Mouse (Mus musculus) right cerebral cortex, postnatal 14 days (tissue): ENCODE data around the gene Lpp.

Experiments used
- DNase-seq: peaks from one replicate; pipeline ENCODE4 v3.0.0; 2022

The Lpp gene

DNA sequence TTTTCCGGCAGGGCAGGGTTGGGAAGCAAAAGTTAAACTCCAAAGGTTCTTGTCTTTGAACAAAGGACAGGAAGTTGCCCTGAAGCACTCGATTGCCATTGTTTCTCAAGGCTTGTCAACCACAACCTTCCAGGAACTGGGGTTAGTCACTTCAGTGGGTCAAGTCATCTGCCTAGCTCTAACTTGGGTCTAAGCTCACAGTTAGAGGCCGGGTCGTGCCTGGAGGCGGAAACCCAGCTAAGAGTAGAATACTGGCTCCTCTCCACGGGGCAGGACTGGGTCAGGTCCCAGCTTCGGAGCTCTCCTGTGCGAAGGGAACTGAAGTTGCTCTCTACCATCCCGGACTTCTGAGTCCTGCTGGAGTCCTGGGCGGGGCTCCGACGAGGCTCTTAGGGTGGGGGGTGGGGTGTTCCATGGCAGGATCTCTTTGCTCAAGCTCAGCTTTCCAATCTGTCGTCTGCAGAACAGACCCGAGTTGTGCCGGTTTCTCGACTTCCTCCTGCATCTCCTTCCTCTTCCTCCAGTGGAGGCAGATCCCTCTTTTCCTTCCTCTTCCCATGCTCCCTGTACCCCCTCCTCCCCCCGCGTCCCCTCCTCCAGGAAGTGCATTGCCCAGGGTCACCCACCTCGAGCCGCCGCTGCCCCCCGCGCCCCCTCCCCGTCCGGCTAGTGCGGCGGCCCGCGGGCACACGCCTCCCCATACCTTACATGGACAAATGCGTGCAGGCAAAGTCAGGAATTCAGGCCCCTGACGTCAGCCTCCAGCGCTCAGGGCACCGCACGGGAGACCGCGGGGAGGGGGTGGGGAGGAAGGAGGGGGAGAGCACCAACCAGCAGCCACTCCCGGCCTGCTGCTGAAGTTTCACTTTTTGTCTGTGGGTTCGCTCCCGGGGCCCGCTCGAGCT lies at the start of gene Lpp:
Lpp (plus strand) TSS at position 857 of the 905 bp plus-strand sequence.
- DNase-seq, result peak; percentile 32

DNA sequence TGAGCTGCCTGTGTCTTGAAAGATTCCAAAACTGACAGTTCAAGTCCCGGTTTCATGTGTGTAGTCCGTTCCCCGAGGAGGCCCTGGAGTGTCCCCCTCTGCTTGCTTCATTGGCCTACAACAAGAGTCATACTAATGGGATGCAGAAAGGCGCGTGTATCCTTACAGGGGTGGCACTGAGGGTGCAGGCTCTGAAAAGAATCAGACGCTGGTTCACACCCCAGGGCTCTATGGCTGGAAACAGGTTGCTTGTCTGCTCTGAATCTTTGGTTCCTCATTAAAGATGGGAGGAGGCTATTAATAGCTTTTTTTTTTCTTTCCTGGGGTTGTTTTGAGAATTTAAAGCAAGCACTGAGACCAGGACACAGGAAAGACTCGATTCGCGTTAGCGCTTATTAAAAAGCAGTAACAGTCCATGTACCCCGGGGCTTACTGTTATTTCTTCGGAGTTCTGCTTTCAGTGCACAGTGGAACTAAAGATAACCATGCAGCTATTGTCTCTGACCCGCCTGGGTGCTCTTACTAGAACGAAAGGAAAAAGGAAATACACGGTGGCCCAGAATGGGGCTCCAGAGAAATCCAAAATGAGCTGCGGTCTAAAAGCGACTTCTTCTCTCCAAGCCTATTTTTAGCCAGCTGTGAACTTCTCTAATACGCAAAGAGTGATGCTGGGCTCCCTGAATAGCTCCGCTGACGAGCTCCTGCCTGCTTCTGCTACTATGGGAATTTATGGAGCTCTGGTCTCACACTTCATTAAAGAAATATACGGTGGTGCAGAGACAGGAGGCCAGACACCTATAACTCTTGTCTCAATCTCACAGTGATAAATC lies 45.5 kb upstream of the Lpp start:
- peak; percentile 8 for DNase-seq

DNA sequence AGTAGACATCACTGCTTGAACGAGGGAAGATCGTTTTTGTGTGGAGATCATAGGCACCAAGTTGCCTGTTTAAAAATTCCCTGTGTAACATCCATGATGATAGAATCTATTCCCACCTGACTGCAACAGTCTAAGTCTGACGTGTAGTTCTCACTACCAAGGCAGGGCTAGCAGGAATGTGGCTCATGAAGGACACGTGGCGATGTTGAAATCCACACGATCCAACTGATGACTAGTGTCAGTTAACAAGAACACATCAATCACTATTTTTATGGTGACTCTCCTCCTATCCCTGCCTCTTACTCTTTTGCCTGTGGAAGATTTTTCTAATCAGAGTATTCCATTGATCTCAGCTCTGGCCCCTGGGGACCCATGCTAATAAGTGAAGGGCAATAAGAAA lies 43.0 kb upstream of the Lpp start:
- no peak for DNase-seq

DNA sequence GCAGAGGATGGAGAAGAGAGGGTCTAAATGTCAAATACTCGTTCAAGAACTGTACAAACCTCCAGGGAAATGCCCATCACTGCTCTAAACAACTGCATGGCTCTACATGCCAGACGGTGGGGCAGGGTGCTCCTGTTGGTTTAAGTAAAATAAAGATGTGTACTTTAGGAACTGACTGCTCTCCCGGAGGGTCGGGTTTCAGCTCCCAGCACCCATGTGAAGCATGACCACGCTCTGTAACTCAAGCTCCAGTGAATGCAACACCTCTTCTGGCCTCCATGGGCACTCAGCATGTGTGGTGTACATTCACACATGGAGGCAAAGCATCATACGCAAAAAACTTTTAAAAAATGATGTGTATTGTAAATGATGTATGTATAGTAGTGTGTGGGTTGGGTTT lies 42.6 kb upstream of the Lpp start:
- no peak for DNase-seq

DNA sequence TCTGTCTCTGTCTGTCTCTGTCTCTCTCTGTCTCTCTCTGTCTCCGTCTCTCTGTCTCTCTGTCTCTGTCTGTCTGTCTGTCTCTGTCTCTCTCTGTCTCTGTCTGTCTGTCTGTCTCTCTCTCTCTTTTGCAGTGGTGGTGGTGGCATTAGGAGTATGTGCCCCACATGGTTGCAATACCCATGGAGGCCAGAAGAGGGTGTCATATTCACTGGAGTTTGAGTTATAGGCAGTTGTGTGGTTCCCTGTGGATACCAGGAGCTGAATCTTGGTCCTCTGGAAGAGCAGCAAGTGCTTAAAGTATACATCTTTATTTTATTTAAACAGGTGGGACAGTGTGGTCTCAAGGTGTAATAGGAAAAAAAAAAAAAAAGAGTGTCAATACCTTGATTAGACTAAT lies 41.5 kb upstream of the Lpp start:
- DNase-seq, result no peak

DNA sequence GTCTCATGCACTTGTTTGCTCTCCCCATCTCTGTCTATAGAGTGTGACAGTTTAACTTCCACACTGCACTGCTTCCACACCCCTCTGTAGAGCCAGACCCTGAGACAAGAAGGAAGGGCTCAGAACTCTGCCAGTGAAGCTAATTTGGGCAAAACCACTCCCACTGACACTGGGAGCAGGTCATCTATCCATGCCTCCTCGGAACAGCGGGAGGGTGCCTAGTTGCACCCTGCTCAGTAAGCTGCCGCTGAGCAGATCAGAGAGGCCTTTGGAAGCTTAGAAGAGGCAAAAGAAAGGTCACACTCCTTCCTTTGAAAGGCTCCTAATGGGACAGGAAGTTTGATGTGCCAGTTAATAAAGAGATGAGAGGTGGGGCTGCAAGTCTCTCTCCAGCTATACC lies 39.5 kb upstream of the Lpp start:
- no peak for DNase-seq

DNA sequence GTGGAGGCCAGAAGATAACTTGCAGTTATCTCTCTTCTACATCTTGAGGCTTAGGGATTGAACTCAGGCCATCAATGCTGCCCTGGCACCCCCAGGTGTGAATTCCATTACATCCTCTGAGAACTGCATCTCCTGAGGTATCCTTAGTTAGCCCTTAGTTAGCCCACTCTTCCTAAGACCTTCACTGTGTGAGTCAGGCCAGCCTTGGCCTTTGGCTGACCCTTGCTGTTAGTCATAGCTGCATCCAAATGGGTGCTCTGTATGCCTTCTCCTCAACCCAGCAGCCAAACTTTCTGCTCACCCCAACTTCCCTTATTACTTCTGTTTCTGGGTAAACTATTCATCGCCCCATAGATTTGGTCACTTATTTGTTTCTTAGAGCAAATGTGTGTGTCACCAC lies 31.6 kb upstream of the Lpp start:
- no peak for DNase-seq

DNA sequence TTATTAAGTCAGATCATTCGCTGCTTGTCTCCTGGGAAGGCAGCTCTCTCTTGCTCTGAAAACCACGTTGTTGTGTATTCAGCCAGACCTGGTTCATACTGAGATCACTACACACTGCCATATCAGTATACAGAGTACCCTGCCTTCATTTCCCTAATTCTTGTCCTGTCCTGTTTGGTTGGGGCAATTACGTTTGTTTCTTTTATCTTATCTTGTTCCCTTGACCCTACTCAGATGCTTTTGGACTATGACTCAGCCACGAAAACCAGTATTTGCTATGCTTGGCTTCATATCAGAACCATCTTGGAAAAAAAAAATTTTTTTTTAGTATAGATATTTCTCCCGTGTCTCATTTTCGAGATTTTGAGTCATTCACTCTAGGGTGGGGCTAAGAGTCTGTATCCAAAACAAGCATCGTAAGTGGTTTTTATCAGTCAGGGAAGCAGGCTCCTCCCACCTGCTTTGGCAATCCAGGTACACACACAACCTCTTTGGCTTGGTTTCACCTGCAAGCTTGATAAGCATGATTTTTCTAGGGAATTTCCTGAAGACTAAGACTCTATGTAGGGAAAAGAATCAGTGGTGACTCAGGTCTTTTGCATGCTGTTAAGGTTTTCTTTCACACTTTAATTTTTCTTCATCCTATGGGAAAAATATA lies 29.1 kb upstream of the Lpp start:
- no peak for DNase-seq

DNA sequence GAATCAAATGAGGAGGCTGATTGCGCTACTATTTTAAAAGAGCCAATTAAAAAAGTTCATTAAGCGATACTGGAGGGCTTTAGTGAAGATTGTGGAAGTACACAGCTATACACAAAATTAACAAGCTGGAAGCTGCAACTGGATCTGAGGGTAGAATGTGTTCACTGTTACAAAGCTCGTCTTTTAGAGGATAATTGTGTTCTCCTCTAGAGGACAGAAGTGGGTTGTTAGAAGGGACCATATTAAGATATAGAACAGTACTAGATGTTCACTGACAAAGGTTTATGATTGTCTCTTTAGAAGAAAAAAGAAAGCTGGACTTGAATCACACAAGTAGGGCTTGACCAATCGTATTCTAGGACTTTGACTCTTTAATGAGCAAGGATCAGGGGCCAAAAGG lies 27.4 kb upstream of the Lpp start:
- DNase-seq, result no peak

DNA sequence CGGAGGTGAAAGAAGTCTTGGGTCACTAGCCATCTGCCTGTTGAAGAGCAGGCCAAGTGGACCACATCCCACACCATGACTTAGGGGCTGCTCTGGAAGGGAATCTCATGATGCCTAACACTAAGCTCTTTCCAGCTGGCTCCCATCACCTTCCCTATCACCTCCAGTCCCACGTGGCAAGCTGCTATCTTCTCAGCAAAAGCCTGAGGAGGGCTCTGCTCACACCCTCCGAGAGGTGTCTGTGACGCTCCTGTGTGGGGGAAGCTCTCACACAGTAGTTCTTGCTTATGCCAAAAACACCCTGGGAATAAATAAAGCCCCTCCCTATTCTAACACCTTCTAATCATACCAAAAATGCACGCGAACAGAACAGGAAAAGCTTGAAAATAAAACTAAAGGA lies 26.2 kb upstream of the Lpp start:
- DNase-seq, result no peak

DNA sequence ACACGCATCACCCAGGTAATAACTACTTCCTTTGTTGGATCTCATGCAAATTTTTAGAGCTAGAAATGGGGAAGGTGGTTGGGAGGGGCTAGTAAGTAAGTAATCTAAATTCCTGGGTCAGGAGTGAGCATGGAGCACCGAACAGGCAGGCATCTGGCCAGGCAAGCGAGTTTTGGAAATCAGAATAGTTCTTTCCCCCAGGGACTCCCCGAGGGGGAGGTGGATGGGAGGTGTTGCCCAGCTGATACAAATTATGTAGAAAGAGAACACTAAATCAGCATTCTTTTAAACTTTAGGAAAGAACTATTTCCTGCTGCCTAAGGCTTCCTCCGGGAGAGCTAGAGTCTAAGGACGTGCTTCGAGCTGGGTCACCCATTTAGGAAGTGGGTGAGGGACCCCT lies 25.8 kb upstream of the Lpp start:
- no peak for DNase-seq

DNA sequence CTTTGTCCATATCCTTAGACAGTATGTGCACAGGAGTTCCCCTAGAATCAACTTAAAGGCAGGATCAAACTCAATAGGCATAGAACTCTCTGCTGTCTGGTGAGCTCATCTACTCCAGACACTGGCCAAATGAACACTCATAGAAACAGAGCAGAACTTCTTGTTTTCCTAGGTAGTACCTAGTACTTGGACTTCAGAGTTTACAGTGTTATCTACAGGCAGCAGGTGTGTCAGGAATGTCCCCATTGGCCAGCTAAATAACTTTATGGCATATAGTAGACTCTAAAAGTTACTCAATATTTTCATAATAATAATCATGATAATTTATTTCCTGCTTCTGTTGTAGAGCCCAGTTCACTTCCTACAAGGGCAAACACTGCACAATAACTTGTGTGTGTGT lies 16.8 kb upstream of the Lpp start:
- DNase-seq, result no peak

DNA sequence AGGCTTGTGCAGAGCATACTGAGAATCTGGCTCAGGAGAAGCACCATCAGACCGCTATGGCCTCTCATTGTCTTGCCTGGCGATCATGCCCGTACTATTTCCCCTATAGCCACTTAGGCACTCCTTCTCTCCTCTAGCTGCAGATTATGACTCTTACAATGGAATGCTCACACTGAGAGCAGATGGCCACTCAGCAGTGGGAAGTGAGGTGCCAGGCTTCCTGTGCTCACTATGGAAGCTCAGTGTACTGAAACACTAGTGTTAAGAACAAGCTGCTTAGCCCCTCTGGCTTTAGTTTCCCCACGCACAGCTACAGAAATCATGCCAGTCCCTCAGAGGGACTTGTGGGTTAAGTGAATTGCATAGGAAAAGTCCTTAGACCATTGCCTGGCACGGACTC lies 2.7 kb upstream of the Lpp start:
- DNase-seq, result no peak

DNA sequence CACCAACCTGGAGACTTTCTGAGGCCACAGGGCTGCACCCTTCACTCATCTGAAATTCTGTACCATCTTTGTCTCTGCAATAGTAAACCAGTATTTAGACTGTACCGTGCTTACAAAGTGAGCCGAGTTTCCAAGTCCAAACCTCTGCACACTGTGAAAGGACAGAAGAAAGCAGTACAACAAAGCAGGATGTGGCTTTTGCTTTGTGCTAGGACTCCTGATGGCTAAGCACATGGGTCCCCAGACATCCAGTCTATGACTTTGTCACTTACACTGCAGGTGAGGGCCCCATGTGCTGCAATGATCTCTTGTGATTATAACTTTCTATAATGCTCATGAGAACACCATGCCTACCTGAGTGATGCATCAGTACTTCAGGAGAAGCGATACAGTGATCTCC lies 2.2 kb upstream of the Lpp start:
- no peak for DNase-seq

DNA sequence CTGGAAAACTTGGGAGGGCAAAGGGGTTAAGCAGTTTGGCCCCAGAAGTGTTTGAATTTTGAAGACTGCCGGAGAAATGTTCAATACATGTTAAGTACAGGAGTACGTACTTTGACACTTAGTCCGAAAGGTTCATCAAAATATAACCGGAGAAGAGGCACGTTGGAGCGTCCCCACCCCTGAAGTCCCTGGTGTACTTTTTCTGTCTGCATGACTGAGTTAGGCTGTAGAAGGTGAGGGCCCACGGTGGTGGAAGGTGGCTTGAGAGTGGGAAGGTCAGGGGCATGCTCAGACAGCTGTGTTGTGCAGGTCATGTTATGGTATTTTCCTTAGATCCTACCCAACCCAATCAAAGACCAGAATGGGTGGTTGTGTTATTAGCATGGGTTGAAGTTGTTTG lies 1.4 kb upstream of the Lpp start:
- DNase-seq, result no peak

DNA sequence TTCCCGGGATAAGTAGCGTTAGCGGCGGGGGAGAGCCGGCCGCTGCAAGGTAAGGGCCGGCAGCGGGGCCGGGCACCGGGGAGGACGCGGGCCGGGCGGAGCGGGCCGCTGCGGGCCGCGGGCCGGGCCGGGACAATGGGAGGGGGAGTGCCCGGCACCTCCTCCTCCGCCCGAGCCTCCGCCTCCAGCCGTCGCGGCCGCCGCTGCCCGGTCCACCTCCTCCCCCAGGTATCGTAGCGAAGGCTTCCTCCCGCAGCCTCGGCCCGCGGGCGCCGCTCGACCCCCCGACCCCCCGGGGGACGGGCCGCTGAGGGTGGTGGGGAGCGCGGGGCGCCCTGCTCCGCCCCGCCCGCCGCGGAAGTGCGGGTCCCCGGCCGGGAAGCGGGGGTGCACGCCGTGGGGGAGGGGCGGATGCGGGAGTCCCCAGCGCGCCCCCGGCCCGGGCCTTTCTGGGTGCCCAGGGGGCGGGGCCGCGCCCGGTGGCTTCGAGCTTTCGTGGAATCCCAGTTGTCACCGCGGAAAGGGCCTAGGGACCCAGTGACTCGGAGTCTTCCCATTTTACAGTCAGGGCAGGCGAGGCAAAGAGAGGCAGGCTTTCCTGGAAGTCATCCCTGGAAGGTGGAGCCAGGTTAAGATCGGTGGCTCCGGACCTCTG lies 376 bp downstream of the Lpp start:
- DNase-seq, result peak; percentile 19

DNA sequence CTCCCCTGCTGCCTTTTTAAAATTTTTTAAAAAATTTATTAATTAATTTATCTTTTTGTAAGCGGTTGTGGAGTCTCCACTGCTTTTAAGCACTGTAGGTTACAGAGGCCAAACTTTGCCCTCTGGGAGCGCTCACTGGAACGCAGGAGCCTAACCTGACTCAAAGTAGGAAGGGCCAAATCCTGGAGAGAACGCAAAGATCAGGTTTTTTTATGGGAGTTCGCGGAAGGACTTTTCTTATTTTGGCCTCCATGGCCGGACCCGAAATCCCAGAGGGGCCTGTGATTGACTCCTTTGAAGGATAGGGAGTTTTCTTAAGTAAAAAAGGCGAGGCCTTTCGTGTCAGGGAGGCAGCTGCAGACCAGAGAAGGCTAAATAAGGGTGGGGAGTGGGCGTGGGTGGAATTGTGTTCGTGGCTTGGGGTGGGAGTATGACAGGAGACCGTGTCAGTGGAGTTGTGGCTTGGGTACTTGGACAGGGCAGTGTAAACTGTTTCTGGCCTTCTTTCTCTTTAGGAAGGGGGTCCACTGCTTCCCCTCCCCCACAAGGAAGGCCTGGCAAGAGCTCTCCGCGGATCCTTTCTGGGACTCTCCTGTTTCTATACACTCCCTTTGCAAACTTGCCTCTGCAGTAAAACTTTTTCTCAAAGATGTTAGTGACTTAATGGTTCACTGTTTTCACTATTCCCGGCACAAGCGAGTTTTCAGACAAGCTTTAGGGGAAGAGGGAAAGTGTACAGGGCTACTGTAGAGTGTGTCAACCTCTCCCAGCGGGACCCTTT lies 1.1 kb downstream of the Lpp start:
- no peak for DNase-seq

DNA sequence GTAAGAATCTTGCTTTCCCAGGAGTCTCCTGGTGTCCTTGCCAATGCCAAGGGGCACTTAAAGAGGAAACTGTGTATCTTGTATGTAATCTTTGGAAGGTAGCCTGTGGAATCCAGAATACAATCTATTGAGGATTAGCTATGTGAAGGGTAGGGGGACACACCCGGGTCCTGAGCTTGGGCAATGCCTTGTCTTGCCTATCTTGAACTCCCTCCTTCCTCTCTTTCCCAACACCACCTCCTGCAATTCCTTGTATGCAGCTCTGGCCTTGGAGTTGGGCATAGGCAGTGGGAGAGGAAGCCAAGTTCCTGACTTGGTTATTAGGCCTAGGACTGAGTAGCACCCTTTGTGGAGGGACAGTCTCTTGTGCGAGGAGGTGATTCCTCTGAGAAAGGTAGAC lies 1.8 kb downstream of the Lpp start:
- no peak for DNase-seq

DNA sequence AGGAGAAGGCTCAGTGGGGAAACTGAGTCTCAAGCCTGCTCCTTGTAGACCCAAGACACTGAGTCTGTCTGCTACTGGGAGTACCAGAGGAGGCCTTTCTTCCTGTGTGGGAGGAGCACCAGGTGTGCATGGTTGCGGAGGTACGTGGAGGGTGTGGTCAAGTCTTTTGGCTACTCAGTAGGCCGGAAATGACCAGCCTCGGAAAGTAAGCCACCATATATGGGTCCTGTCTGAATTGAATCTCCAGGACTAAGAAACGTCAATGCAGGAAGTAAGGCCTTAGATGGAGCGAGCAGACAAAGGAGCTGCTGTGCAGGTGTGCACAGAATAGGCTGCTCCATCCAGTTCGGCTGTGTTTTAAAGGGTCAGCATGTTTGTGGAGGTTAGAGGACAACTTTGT lies 3.2 kb downstream of the Lpp start:
- DNase-seq, result no peak

DNA sequence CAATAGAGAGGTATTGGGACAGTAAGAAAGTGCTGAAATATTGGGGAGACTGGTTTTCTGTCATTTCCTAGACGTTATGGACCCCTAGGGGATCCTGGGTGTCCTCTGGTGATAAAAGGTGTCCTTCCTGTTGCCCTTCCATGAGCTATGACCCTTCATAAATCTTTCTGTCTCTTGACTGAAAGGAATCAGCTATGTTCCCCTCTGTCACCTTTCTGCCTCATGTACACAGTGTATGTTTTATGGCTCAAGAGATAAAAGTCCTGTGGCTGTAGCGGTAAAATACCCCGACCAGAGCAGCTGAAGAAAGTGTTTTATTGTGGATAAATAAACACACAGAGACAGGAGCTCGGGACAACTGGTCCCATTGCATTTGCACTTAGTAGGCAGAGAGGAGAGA lies 5.2 kb downstream of the Lpp start:
- no peak for DNase-seq

DNA sequence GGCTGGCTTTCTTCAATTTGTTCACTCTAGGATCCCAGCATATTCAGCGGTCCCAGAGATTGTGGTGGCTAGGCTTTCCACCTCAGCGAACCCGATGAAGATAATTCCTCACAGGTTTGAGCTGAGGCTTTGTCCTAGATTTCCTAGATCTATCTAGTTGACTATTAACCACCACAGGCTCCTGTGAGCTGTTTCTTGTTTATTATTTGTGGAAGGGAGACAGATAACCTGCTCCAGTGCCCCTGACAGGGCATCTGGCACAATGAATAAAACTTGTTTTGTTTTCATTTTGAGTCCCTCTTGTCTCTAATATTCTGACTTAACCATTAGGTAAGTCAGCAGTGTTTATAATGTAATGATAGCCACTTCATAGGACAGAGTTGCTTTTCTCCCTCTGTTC lies 5.6 kb downstream of the Lpp start:
- no peak for DNase-seq

DNA sequence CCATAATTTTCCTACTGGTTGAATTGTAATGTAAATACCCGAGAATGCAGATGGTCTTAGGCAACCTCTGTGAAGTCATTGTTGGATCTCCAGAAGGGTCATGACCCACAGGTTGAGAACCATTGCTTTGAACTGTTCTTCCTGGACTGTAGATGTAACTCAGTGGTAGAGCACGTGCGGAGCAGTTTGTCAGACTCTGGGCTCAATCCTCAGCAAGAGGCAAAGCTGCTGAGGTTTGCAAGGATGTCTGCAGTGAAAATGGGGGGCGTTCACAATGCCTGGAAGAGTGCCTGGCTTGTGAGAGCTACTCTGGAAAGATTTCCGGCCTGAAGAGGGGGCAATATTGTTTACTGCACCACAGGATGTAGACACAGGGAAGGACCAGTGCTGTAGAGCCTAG lies 6.2 kb downstream of the Lpp start:
- no peak for DNase-seq
